Mouse (Mus musculus) C2C12 (cell line): ENCODE measurements around the gene Tubg2. TPM values are rescaled to one million over a fixed set of nuclear protein-coding genes. Genes with fewer than 3 reads are reported as not detected.

ENCODE experiments used
- H3K27me3 ChIP-seq: one replicate; pipeline ENCODE4 v1.6.1; 2011; ENCODE audit not compliant: control insufficient read depth, insufficient read depth, insufficient read length
- H3K36me3 ChIP-seq: one replicate; pipeline ENCODE4 v1.6.1; 2011; ENCODE audit not compliant: control insufficient read depth, insufficient read depth
- H3K4me3 ChIP-seq: one replicate; pipeline ENCODE4 v1.5.1; 2011; ENCODE audit warnings: mild to moderate bottlenecking, control low read depth; ENCODE audit not compliant: poor library complexity, insufficient read depth, severe bottlenecking
- H3K79me2 ChIP-seq: one replicate; pipeline ENCODE4 v1.6.1; 2011; ENCODE audit not compliant: control insufficient read depth, insufficient read depth
- H3K79me3 ChIP-seq: one replicate; pipeline ENCODE4 v1.6.1; 2011; ENCODE audit warnings: low read depth, control low read depth
- H3ac ChIP-seq: one replicate; pipeline ENCODE3; 2011; ENCODE audit warnings: low read depth; ENCODE audit not compliant: control insufficient read depth, insufficient read length
- CEBPB ChIP-seq: IDR thresholded peaks from one replicate; pipeline ENCODE4 v1.6.1; 2011; ENCODE audit warnings: low read depth, mild to moderate bottlenecking, control low read depth, moderate library complexity
- CTCF ChIP-seq: IDR thresholded peaks from one replicate; pipeline ENCODE4 v1.5.1; 2011; ENCODE audit not compliant: control insufficient read depth, insufficient read depth, insufficient read length
- FOSL1 ChIP-seq: IDR thresholded peaks from one replicate; pipeline ENCODE4 v1.8.0; 2011; ENCODE audit warnings: mild to moderate bottlenecking, low read length; ENCODE audit not compliant: poor library complexity, insufficient read depth, severe bottlenecking
- MAX ChIP-seq: IDR thresholded peaks from one replicate; pipeline ENCODE4 v1.6.1; 2011; ENCODE audit warnings: mild to moderate bottlenecking, control low read depth
- MYOD1 ChIP-seq: IDR thresholded peaks from one replicate; pipeline ENCODE4 v1.6.1; 2011; ENCODE audit warnings: low read depth; ENCODE audit not compliant: control insufficient read depth, insufficient read length
- MYOG ChIP-seq: IDR thresholded peaks from one replicate; pipeline ENCODE4 v1.6.1; 2011; ENCODE audit not compliant: control insufficient read depth, insufficient read length; ENCODE audit errors: extremely low read depth
- USF1 ChIP-seq: IDR thresholded peaks from one replicate; pipeline ENCODE4 v1.6.1; 2011; ENCODE audit warnings: low read depth, mild to moderate bottlenecking, control low read depth, moderate library complexity
- polyA plus RNA-seq: library from polyadenylated mRNA; unstranded; fragments of >200 nt; fragmentation: generic; extraction: Trizol; gene quantifications from one replicate; pipeline ENCODE4 v1.2.1, GENCODE M21; 2012; ENCODE audit warnings: missing spikeins

The Tubg2 gene
- polyA plus RNA-seq, 1 experiment, result 0.13 TPM

- TF ChIP-seq MAX (no peak), MYOD1 (no peak), FOSL1 (no peak), USF1 (no peak), CEBPB (no peak), CTCF (no peak), MYOG (no peak)
- H3K27me3 ChIP-seq, result no peaks in the 10 kb centered on the region
- H3K79me2 ChIP-seq, result no peaks in the 10 kb centered on the region
- no peaks in the 10 kb centered on the region for H3K79me3 ChIP-seq
- H3K36me3 ChIP-seq, result peaks cover 42% of the 10 kb centered on the region
- no peak overlapping the region for H3ac ChIP-seq
- H3K4me3 ChIP-seq, result no peak overlapping the region
Observed at GRCm38 (mm10) chr11:101161551-101161950, 5.8 kb downstream of the Tubg2 start.

- no peaks in the 10 kb centered on the region for H3K27me3 ChIP-seq
- TF ChIP-seq CEBPB (no peak), MAX (no peak), MYOD1 (no peak), FOSL1 (no peak), USF1 (no peak), MYOG (no peak), CTCF (no peak)
- H3K36me3 ChIP-seq, result peaks cover 49% of the 10 kb centered on the region
- H3K4me3 ChIP-seq, result no peak overlapping the region
- no peak overlapping the region for H3ac ChIP-seq
- no peaks in the 10 kb centered on the region for H3K79me2 ChIP-seq
- no peaks in the 10 kb centered on the region for H3K79me3 ChIP-seq
Observed at GRCm38 (mm10) chr11:101162301-101162700, 6.6 kb downstream of the Tubg2 start.

- no peaks in the 10 kb centered on the region for H3K79me3 ChIP-seq
- no peak overlapping the region for H3K4me3 ChIP-seq
- H3K79me2 ChIP-seq, result no peaks in the 10 kb centered on the region
- H3K36me3 ChIP-seq, result peaks cover 53% of the 10 kb centered on the region
- no peaks in the 10 kb centered on the region for H3K27me3 ChIP-seq
- H3ac ChIP-seq, result no peak overlapping the region
- no peak for TF ChIP-seq CEBPB
- no peak for TF ChIP-seq CTCF
- no peak for TF ChIP-seq FOSL1
- TF ChIP-seq MYOD1, result no peak
- TF ChIP-seq USF1, result no peak
- TF ChIP-seq MYOG, result no peak
- no peak for TF ChIP-seq MAX
Observed at GRCm38 (mm10) chr11:101162772-101163171, 7.1 kb downstream of the Tubg2 start.

- Histone ChIP-seq H3K79me3 (peaks cover under 1% of the 10 kb centered on the region), H3K79me2 (peaks cover 9% of the 10 kb centered on the region), H3ac (no peak overlapping the region), H3K36me3 (peaks cover 53% of the 10 kb centered on the region), H3K4me3 (no peak overlapping the region), H3K27me3 (no peaks in the 10 kb centered on the region)
- TF ChIP-seq FOSL1 (no peak), CEBPB (no peak), USF1 (no peak), CTCF (no peak), MAX (no peak), MYOD1 (no peak), MYOG (no peak)
Observed at GRCm38 (mm10) chr11:101163476-101164350, 8.0 kb downstream of the Tubg2 start.

GRCm38 (mm10) chr11:101164351-101164665, 8.6 kb downstream of the Tubg2 start:
- H3K36me3 ChIP-seq, result peaks cover 53% of the 10 kb centered on the region
- TF ChIP-seq CEBPB (no peak), MAX (no peak), MYOG (no peak), USF1 (no peak), MYOD1 (no peak), CTCF (no peak), FOSL1 (no peak)
- H3K79me3 ChIP-seq, result peaks cover 7% of the 10 kb centered on the region
- H3K79me2 ChIP-seq, result peaks cover 15% of the 10 kb centered on the region
- H3K27me3 ChIP-seq, result no peaks in the 10 kb centered on the region
- no peak overlapping the region for H3ac ChIP-seq
- H3K4me3 ChIP-seq, result no peak overlapping the region
